Mouse (Mus musculus) urinary bladder, adult 2 months (tissue): ENCODE results near the gene Pip5k1a. TPM values are rescaled to one million over a fixed set of nuclear protein-coding genes. Genes with fewer than 3 reads are reported as not detected.
A peak's percentile ranks its signal among the peaks of the same experiment; 100 is the strongest.
"Not testable (repeated sequence)": the region's sequence is repeated elsewhere in the genome, so short reads cannot be mapped to it uniquely, and the experiment has no call there.

Experiments used
- DNase-seq: peaks from one replicate; pipeline ENCODE4 v3.0.0; 2022; ENCODE audit warnings: low spot score
- polyA plus RNA-seq: library from polyadenylated mRNA; depleted of rRNA; stranded (reverse); fragments of >200 nt; gene quantifications from 2 replicates; pipeline ENCODE4 v1.2.3, GENCODE M21; 2012

Gene Pip5k1a
- polyA plus RNA-seq, 1 experiment: 28.2 TPM

DNA sequence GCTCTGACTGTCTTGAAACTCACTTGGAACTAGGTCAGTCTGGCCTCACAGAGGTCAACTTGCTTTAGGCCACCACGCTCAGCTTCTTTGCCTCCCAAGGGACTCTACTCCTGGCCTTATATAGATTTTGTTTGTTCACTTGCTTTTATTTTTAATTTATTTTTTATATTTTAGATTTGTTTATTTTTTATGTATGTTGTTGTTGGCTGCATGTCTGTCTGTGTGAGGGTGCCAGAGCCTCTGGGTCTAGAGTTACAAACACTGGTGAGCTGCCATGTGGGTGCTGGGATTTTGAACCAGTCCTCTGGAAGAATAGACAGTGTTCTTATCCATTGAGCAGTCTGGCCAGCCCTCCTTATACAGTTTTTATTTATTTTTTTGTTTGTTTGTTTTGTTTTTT, 6.0 kb upstream of the Pip5k1a start:
- DNase-seq: no peak

DNA sequence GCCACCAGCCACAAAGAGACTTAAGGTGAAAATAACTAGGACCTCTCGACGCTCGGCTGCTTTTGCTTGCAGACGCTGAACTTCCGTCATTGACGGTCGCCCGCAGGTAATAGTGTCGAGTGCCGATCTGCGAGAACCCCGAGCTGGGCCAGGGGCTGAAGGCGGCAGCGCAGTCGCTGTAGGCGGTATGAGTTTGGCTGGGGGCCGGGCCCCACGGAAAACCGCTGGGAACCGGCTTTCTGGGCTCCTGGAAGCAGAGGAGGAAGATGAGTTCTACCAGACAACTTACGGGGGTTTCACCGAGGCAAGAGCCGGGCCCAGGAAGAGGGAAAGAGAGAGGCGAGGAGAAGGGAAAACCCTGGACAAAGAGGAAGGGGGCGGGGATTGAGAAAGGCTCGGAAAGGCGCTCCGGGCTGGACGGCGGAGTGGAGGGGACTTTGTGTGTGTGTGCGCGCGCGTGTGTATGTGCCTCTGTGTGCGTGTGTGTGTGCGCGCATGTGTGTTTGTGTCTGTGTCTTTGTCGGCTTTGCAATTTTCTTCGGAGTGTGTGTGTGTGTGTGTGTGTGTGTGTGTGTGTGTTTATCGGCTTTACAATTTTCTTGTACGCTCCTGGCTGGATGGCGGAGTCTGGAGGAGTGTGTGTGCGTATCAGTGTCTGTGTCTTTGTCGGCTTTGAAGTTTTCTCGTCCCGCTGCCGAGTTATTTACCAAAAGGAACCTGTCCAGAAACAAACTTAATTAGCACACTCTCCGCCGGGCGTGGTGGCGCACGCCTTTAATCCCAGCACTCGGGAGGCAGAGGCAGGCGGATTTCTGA, 4.4 kb upstream of the Pip5k1a start, which contains the start of gene Vps72:
Gene Vps72, plus strand, starts transcription at position 112 of the 816 bp plus-strand sequence.
- DNase-seq: peak; percentile 82

- no peak for DNase-seq
Observed at GRCm38 (mm10) chr3:95107898-95108297, 1.2 kb upstream of the Pip5k1a start.

DNA sequence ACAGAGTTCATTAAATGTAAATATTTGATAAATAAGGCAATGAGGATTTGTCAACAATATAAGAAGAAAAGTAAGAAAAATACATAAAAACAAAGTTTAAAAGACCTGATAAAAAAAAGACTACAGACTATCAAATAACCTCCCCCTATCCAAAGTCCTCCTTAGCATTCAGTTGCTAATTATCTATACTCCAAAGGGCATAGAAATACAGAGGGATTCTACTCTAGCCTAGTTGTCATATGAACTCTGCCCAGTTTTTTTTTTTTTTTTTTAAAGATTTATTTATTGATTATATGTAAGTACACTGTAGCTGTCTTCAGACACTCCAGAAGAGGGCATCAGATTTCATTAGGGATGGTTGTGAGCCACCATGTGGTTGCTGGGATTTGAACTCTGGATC, 578 bp upstream of the Pip5k1a start:
- DNase-seq: not testable (repeated sequence)

DNA sequence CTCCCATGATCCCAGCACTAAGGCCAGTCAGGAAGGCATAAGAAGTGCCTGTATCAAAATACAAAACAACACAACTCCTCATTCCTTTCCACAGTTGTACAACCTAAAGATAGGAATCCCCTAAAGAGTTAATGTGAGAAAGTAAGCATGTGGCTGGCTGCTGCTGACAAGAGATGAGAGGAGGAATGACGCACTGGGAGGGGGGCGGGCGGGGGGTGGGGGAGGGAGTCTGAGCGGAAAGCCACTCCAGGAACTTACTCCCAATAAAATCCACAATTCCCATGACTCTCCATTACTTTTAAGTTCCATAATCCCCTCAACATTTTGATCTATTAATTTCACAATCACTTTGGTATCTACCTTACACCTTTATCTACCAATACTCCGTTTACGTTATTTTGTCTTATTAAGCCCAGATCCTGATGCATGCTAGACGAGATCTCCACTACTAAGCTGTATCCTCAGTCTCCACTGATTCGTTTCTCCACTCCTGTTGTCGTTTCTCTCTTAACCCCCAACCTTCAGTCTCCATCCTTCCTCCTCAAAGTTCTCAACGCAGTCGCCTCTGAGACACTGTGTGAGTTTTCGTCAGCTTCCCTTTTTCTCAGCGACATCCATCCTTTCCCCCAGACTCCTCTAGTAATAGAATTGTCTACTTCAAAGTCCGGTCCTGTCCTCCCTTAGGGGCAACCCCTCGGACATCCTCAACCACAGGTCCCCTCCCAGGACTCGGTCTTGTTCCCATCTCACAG, 968 bp downstream of the Pip5k1a start:
- DNase-seq: no peak

DNA sequence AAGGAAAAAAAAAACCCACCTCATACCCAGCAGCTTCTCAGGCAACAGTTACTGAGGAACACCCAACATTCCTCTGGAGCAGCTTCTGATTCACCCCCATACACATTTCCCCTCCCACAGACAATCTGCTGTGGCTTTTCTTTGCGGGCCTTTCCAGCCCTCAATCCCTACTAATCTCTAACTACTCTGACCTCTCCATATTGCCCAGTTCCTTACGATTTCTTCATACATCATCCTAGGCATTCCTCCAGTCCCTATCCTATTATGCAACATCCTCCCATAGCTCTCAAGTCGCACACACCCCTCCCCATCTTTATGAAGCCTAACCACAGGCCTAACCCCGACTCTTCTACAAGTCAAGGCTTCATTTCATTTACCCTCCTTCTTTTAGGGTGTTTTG, 1.6 kb downstream of the Pip5k1a start:
- DNase-seq: no peak

DNA sequence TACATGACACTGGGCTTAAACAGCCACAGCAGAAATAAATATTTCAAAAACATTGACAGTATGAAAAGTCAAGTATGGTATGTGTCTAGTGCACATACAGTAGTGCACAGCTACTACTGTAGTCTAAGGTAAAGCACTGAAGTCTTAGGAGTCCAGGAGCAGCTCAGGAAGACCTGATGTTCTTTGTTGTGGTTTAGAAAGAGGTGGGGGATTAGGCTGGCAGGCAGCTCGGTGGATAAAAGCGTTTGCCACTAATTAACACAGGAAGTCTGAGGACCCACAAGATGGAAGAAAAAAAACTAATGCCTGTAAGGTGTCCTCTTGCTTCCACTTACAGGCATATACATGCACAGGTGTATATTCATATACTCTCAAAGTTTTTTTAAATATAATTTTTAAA, 5.9 kb downstream of the Pip5k1a start:
- no peak for DNase-seq

GRCm38 (mm10) chr3:95088071-95088470, 18.7 kb downstream of the Pip5k1a start:
- no peak for DNase-seq

GRCm38 (mm10) chr3:95071606-95072005, 35.1 kb downstream of the Pip5k1a start:
- DNase-seq: no peak

GRCm38 (mm10) chr3:95066570-95066969, 40.2 kb downstream of the Pip5k1a start:
- no peak for DNase-seq

DNA sequence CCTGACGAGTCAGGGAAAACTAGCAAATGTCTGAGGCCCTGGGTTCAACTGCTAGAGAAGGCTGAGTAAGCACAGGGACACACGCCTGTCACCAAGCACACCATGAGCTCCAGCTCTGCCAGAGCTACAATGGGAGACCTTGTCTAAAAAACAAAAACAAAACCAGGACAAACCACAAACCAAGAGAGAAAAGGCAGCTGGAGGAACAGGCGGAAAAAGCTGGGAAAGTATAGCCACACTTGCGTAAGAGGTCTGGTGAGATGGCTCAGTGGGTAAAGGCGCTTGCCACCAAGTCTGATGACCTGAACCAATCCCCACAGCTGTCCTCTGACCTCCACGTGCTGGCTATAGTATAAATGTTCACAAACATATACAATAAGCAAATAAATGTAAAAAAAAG, 40.6 kb downstream of the Pip5k1a start:
- DNase-seq: no peak

DNA sequence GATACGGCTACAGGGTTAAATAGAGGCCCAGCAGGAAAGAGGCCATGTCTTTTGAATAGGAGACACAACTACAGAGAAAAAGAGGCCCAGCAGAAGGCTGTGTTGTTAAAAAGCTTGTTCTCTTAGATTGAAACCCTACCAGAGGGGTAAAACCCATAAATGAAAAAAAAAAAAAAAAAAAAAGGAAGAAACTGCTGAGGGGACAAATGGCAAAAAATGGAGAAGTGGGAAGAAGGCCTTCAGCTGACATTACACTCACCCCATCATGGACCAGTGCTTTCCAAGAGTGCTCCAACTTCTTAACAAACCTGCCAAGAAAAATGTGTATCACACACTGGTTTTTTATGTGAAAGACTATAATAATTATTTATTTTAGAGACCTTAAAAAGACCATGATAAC, 41.2 kb downstream of the Pip5k1a start:
- DNase-seq: no peak

DNA sequence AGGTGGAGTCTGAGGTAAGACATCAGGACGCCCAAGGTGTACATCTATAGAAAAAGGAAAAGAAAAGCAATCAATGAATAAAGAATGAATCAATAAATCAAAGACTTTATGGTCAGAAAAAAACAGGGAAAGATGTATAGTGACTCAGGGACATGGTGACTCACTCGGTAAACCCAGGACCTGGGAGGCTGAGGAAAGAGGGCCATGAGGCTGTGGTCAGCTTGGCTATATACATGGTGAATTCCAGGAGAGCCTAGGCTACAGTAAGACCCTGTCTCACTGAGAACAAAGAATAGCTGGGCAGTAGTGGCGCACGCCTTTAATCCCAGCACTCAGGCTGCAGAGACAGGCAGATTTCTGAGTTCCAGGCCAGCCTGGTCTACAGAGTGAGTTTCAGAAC, 43.0 kb downstream of the Pip5k1a start:
- DNase-seq: no peak

GRCm38 (mm10) chr3:95058078-95058477, 48.7 kb downstream of the Pip5k1a start:
- DNase-seq: no peak

- no peak for DNase-seq
Observed at GRCm38 (mm10) chr3:95056275-95056674, 50.5 kb downstream of the Pip5k1a start.

DNA sequence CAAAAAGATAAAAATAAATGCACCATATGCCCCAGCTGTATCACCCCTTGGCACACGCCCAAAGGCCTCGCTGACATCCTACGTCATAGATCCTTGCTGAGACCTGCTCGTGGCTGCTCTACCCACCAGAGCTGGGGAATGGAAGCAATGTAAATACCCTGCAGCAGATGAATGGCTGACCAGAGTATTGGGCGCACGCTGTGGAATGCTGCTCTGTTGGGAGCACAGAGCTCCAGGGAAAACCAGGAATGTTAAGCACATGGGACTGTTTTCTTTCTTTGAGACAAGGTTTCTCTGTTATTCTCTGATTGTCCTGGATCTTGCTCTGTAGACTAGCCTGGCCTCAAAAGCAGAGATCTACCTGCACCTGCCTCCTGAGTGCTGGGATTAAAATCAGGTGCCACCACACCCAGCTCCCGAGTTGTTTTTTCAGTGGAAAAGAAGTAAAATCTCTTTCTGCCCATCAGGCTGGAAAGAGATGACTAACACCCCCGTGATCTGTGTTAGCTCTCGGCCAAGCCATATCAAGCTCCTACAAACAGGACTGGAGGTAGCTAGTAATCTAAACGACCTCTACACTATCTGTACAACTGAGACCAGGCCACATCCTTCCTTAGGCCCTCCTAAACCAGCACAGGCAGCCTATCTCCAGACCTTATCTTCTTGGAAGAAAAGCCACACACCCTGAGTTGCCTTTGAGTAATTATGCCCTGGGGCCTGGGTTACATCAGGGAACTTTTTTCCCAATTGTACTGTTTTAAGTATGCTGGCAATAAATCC, 52.1 kb downstream of the Pip5k1a start:
- DNase-seq: no peak

DNA sequence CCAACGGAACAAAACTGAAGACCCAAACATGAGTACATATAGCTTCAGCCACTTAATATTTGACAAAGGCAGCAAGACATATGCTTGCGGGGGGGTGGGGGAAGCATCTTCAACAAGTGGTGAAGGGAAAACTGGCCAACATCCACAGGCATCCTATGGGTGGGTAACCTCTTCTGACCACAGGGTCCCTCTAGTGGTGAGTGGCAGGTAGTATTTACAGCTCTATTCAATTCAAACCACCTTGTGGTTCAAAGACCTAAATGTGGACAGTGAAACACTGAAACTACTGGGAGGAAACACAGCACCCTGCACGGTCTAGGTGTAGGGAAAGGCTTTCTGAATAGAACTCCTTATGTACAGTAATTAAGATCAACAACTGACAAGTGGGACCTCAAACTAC, 53.0 kb downstream of the Pip5k1a start:
- DNase-seq: no peak

GRCm38 (mm10) chr3:95052959-95053358, 53.8 kb downstream of the Pip5k1a start:
- DNase-seq: no peak

DNA sequence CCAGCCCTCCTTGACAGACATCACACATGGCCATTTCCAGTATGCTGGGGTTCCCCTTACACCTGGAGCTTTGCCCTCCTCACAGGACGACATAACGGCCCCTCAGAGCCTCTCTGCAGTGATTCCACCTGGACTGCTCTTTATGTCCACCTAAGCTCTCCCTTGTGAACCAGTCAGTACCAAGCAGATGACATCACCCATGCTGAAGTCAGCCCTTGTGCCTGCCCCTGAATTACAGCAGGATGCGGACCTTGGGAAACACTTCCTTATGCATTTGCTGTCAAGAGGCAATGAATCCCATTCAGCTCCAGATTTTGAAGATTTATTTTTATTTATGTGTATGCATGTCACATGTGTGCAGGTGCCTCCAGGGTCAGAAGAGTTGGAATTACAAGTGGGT, 58.8 kb downstream of the Pip5k1a start:
- no peak for DNase-seq

- DNase-seq: no peak
Observed at GRCm38 (mm10) chr3:95046462-95047057, 60.2 kb downstream of the Pip5k1a start.

- no peak for DNase-seq
Observed at GRCm38 (mm10) chr3:95043251-95043650, 63.5 kb downstream of the Pip5k1a start.

- no peak for DNase-seq
Observed at GRCm38 (mm10) chr3:95042838-95043229, 63.9 kb downstream of the Pip5k1a start.
